ENCODE assay signal across 16 mouse cellular contexts in genomic region chr2:137323445-137323844, GRCm38 (mm10).
"Had no signal": no experiment of that assay in that cellular context is flagged by ENCODE, and none has a peak within 500 bp of the region (broad histone marks: within the 10 kb centered on the region; RNA-seq: fewer than 3 reads in every experiment).

No protein-coding gene starts in this region.

- DNase-seq: heart, postnatal 10 days; heart, postnatal 14 days; heart, postnatal 36 days; heart, postnatal 4 days; kidney, adult 11 months; kidney, adult 18-20 months; kidney, adult 2 months; kidney, adult 8-10 months; kidney, adult 9 months; kidney, postnatal 10 days; kidney, postnatal 14 days; kidney, postnatal 25 days; kidney, postnatal 36 days; kidney, postnatal 4 days; layer of hippocampus, adult 9-11 months; layer of hippocampus, postnatal 36 days had no signal
